Mouse (Mus musculus): Measurements from ENCODE around the gene Zbtb49. TPM values are rescaled to one million over a fixed set of nuclear protein-coding genes. Genes with fewer than 3 reads are reported as not detected.

Gene Zbtb49
- total RNA-seq, 2 experiments from 2014 or later, result 6.8 to 16.1 TPM

- no peak for ATAC-seq (replicated peaks; ENCODE audit: low FRiP score, low TSS enrichment, poor library complexity, severe bottlenecking)
These were observed 79.4 kb downstream of the Zbtb49 start for GRCm38 (mm10) chr5:38140893-38141292.

Other genes starting within 250 kb of the Zbtb49 start
- 16.6 and 24.0 TPM in 2 replicates for gene Stx18, start 181.7 kb downstream of the Zbtb49 start, total RNA-seq (2014; fragmentation: Nextera tagmentation)
- 26.9 and 31.5 TPM in 2 replicates for gene Stx18, start 181.7 kb downstream of the Zbtb49 start, total RNA-seq (2017)
- not detected in 2 replicates for gene Nsg1, start 60.5 kb downstream of the Zbtb49 start, total RNA-seq (2014; fragmentation: Nextera tagmentation)
- gene Nsg1, start 60.5 kb downstream of the Zbtb49 start, total RNA-seq (2017), result 0.05 TPM in 1 of 2 replicates, not detected in the other
- 158 and 198 TPM in 2 replicates for gene Lyar, start within 50 bp of the Zbtb49 start, total RNA-seq (2014; fragmentation: Nextera tagmentation)
- gene Lyar, start within 50 bp of the Zbtb49 start, total RNA-seq (2017), result 267 and 298 TPM in 2 replicates
- gene Tmem128, start 39.7 kb upstream of the Zbtb49 start, total RNA-seq (2014; fragmentation: Nextera tagmentation), result 35.4 and 43.3 TPM in 2 replicates
- 16.2 and 28.8 TPM in 2 replicates for gene Tmem128, start 39.7 kb upstream of the Zbtb49 start, total RNA-seq (2017)
- not detected in 2 replicates for gene Otop1, start 55.5 kb upstream of the Zbtb49 start, total RNA-seq (2014; fragmentation: Nextera tagmentation)
- not detected in 2 replicates for gene Otop1, start 55.5 kb upstream of the Zbtb49 start, total RNA-seq (2017)
- not detected in 2 replicates for gene Drd5, start 98.9 kb upstream of the Zbtb49 start, total RNA-seq (2014; fragmentation: Nextera tagmentation)
- not detected in 2 replicates for gene Drd5, start 98.9 kb upstream of the Zbtb49 start, total RNA-seq (2017)